Mouse (Mus musculus) forebrain, embryonic 12.5 days (tissue): ENCODE results near the gene Hdgfl2. TPM values are rescaled to one million over a fixed set of nuclear protein-coding genes. Genes with fewer than 3 reads are reported as not detected.

Source experiments
- polyA plus RNA-seq: library from polyadenylated mRNA; unstranded; fragments of >200 nt; fragmentation: Nextera tagmentation; extraction: Ambion mirVana; gene quantifications from 2 replicates; pipeline ENCODE4 v1.2.1, GENCODE M21; 2016

Gene Hdgfl2
- polyA plus RNA-seq, 1 experiment from 2014 or later, result 183 TPM

Other genes starting within 250 kb of the Hdgfl2 start
- gene Zfp119a, start 200.7 kb upstream of the Hdgfl2 start, polyA plus RNA-seq, result 11.4 TPM in 2 replicates
- 13.2 and 13.5 TPM in 2 replicates for gene Zfp959, start 187.5 kb upstream of the Hdgfl2 start, polyA plus RNA-seq
- gene Zfp119b, start 130.1 kb upstream of the Hdgfl2 start, polyA plus RNA-seq, result 4.8 and 5.6 TPM in 2 replicates
- gene Ebi3, start 127.0 kb upstream of the Hdgfl2 start, polyA plus RNA-seq, result 2.3 TPM in 2 replicates
- gene Yju2, start 120.5 kb upstream of the Hdgfl2 start, polyA plus RNA-seq, result 28.0 and 29.1 TPM in 2 replicates
- gene Shd, start 109.2 kb upstream of the Hdgfl2 start, polyA plus RNA-seq, result 81.1 and 94.0 TPM in 2 replicates
- gene Fsd1, start 93.1 kb upstream of the Hdgfl2 start, polyA plus RNA-seq, result 79.7 and 82.4 TPM in 2 replicates
- 4.2 and 4.6 TPM in 2 replicates for gene Stap2, start 74.0 kb upstream of the Hdgfl2 start, polyA plus RNA-seq
- gene Mpnd, start 73.9 kb upstream of the Hdgfl2 start, polyA plus RNA-seq, result 184 and 186 TPM in 2 replicates
- gene Sh3gl1, start 43.0 kb upstream of the Hdgfl2 start, polyA plus RNA-seq, result 130 and 135 TPM in 2 replicates
- 39.1 and 43.4 TPM in 2 replicates for gene Chaf1a, start 39.2 kb upstream of the Hdgfl2 start, polyA plus RNA-seq
- gene Ubxn6, start 4.6 kb upstream of the Hdgfl2 start, polyA plus RNA-seq, result 49.7 and 50.8 TPM in 2 replicates
- gene Plin4, start 30.2 kb downstream of the Hdgfl2 start, polyA plus RNA-seq, result 0.06 and 0.18 TPM in 2 replicates
- 0.22 TPM in 1 of 2 replicates, not detected in the other for gene Plin5, start 38.0 kb downstream of the Hdgfl2 start, polyA plus RNA-seq
- gene Lrg1, start 42.4 kb downstream of the Hdgfl2 start, polyA plus RNA-seq, result 0.18 and 0.27 TPM in 2 replicates
- 4.8 and 5.4 TPM in 2 replicates for gene Sema6b, start 60.7 kb downstream of the Hdgfl2 start, polyA plus RNA-seq
- gene Tnfaip8l1, start 82.8 kb downstream of the Hdgfl2 start, polyA plus RNA-seq, result 7.5 TPM in 2 replicates
- 54.5 and 57.3 TPM in 2 replicates for gene Mydgf, start 104.3 kb downstream of the Hdgfl2 start, polyA plus RNA-seq
- gene Dpp9, start 139.3 kb downstream of the Hdgfl2 start, polyA plus RNA-seq, result 43.4 and 48.6 TPM in 2 replicates
- 18.2 and 20.3 TPM in 2 replicates for gene Fem1a, start 177.2 kb downstream of the Hdgfl2 start, polyA plus RNA-seq
- gene Ticam1, start 197.2 kb downstream of the Hdgfl2 start, polyA plus RNA-seq, result 1.5 and 1.7 TPM in 2 replicates
- gene Plin3, start 213.2 kb downstream of the Hdgfl2 start, polyA plus RNA-seq, result 28.6 and 28.8 TPM in 2 replicates
- not detected in 2 replicates for gene Arrdc5, start 220.7 kb downstream of the Hdgfl2 start, polyA plus RNA-seq
- 187 and 198 TPM in 2 replicates for gene Uhrf1, start 223.7 kb downstream of the Hdgfl2 start, polyA plus RNA-seq
- gene Kdm4b, start 246.4 kb downstream of the Hdgfl2 start, polyA plus RNA-seq, result 61.6 and 63.4 TPM in 2 replicates